In genomic region chr2:65189346-65189745, GRCm38 (mm10) we compare ENCODE assay signal across 8 mouse cellular contexts. TPM values are rescaled to one million over a fixed set of nuclear protein-coding genes. Genes with fewer than 3 reads are reported as not detected.
A peak's percentile ranks its signal among the peaks of the same experiment; 100 is the strongest.
DNase-seq lines count a peak whose midpoint lies in the region; ATAC-seq and TF ChIP-seq lines count a peak whose summit lies in the region.

No protein-coding gene starts in this region.

- no peaks in the 10 kb centered on the region for H3K9me3 ChIP-seq in embryonic facial prominence, embryonic 11.5 days (replicated peaks; ENCODE audit: control insufficient read depth, low read length)
- no peaks in the 10 kb centered on the region for H3K9me3 ChIP-seq in liver, postnatal 0 days (ENCODE audit: low read length)
- no peaks in the 10 kb centered on the region for H3K9me3 ChIP-seq in stomach, embryonic 15.5 days

- H3K27me3 ChIP-seq in embryonic facial prominence, embryonic 11.5 days (ENCODE audit: control insufficient read depth, insufficient read depth, low read length): no peaks in the 10 kb centered on the region
- H3K27me3 ChIP-seq in liver, postnatal 0 days (ENCODE audit: insufficient read depth, low read length): no peaks in the 10 kb centered on the region
- no peaks in the 10 kb centered on the region for H3K27me3 ChIP-seq in stomach, embryonic 15.5 days (replicated peaks)

- H3K27ac ChIP-seq in embryonic facial prominence, embryonic 11.5 days (replicated peaks; ENCODE audit: low read depth, low read length): no peak overlapping the region
- peak overlapping the region; percentile 59; the same call in 1 of the 2 replicates for H3K27ac ChIP-seq in liver, postnatal 0 days (ENCODE audit: low read depth)
- H3K27ac ChIP-seq in stomach, embryonic 15.5 days: peak overlapping the region; percentile 5; the same call in 1 of the 2 replicates

- peak; percentile 83 for ATAC-seq in CD4-positive, CD25-positive, alpha-beta regulatory T cell, adult 4 months
- no peak for ATAC-seq in embryonic facial prominence, embryonic 11.5 days (replicated peaks; ENCODE audit: insufficient number of reproducible peaks, low FRiP score, low TSS enrichment, low read depth)
- peak; percentile 89 for ATAC-seq in inflammation-experienced regulatory T-cells, adult 6 months
- ATAC-seq in liver, postnatal 0 days: peak; percentile 59
- peak; percentile 53; the same call in 1 of the 2 replicates for ATAC-seq in stomach, embryonic 15.5 days (ENCODE audit: insufficient read depth, low FRiP score, low read depth)

- TF ChIP-seq CTCF in liver, postnatal 0 days (IDR thresholded peaks at IDR 0.05; ENCODE audit: low read depth): no peak

- no peak overlapping the region for H3K4me2 ChIP-seq in embryonic facial prominence, embryonic 11.5 days (ENCODE audit: low read depth, low read length)
- H3K4me2 ChIP-seq in liver, postnatal 0 days (ENCODE audit: low read depth, low read length): peak overlapping the region; percentile 20; the same call in 1 of the 2 replicates
- no peak overlapping the region for H3K4me2 ChIP-seq in stomach, embryonic 15.5 days

- H3K4me3 ChIP-seq in embryonic facial prominence, embryonic 11.5 days (ENCODE audit: low read depth, low read length): no peak overlapping the region
- no peak overlapping the region for H3K4me3 ChIP-seq in liver, postnatal 0 days (ENCODE audit: low read depth, low read length)
- H3K4me3 ChIP-seq in stomach, embryonic 15.5 days (replicated peaks): no peak overlapping the region

- no peaks in the 10 kb centered on the region for H3K36me3 ChIP-seq in embryonic facial prominence, embryonic 11.5 days (replicated peaks; ENCODE audit: control insufficient read depth, insufficient read depth, low read depth, low read length)
- H3K36me3 ChIP-seq in liver, postnatal 0 days (replicated peaks; ENCODE audit: insufficient read depth, low read length): no peaks in the 10 kb centered on the region
- H3K36me3 ChIP-seq in stomach, embryonic 15.5 days: no peaks in the 10 kb centered on the region

- no peaks in the 10 kb centered on the region for H3K4me1 ChIP-seq in embryonic facial prominence, embryonic 11.5 days (ENCODE audit: control insufficient read depth, insufficient read depth, low read length)
- H3K4me1 ChIP-seq in liver, postnatal 0 days (ENCODE audit: insufficient read depth): peaks cover 37% of the 10 kb centered on the region
- H3K4me1 ChIP-seq in stomach, embryonic 15.5 days: peaks cover 3% of the 10 kb centered on the region

- no peak overlapping the region for H3K9ac ChIP-seq in embryonic facial prominence, embryonic 11.5 days (replicated peaks; ENCODE audit: low read length)
- H3K9ac ChIP-seq in liver, postnatal 0 days (replicated peaks): no peak overlapping the region
- H3K9ac ChIP-seq in stomach, embryonic 15.5 days: no peak overlapping the region

- WGBS in embryonic facial prominence, embryonic 11.5 days: 57% methylated on average over 7 of the region's 7 CpGs
- 16% methylated on average over 7 of the region's 7 CpGs for WGBS in liver, postnatal 0 days (ENCODE audit: insufficient replicate concordance)
- 54% methylated on average over 7 of the region's 7 CpGs for WGBS in stomach, embryonic 15.5 days

- DNase-seq in embryonic facial prominence, embryonic 11.5 days (ENCODE audit: low spot score): peak; percentile 21
- DNase-seq in liver, postnatal 0 days: peak; percentile 38
- DNase-seq in cerebellum, adult 11 months: no peak
- DNase-seq in layer of hippocampus, adult 8-10 months (ENCODE audit: low spot score in 2 of 2): no peak
- no peak for DNase-seq in cerebellum, adult 9-10 months

- TF ChIP-seq EP300 in liver, postnatal 0 days (IDR thresholded peaks at IDR 0.05; ENCODE audit: low read depth): no peak

RNA-seq across cellular contexts. Expression of gene Cobll1, which starts 49.9 kb away (rescaled TPM):
- 1 to 10 TPM; 2.7 to 4.6 TPM for polyA plus RNA-seq in CD4-positive, CD25-positive, alpha-beta regulatory T cell, adult 4 months (2017; shearing (Covaris generic))
- 2.2 and 2.4 TPM in 2 replicates for polyA plus RNA-seq in embryonic facial prominence, embryonic 11.5 days (2014; fragmentation: Nextera tagmentation; extraction: Ambion mirVana)
- 1 to 10 TPM; 3.6 to 8.8 (median 3.6) TPM for polyA plus RNA-seq in inflammation-experienced regulatory T-cells, adult 6 months (2017; shearing (Covaris generic))
- 6.7 and 7.0 TPM in 2 replicates for polyA plus RNA-seq in liver, postnatal 0 days (2015; fragmentation: Nextera tagmentation; extraction: Ambion mirVana)
- polyA plus RNA-seq in stomach, embryonic 15.5 days (2015; fragmentation: Nextera tagmentation; extraction: Ambion mirVana): 14.3 and 16.2 TPM in 2 replicates
- 10 to 100 TPM; 10.6 to 12.1 (median 10.7) TPM for total RNA-seq in layer of hippocampus, adult 8-10 months (2022)

Comparison
In these comparisons a context has a peak if more than half of its experiments do, and no peak if none do; other contexts are left out.
1. DNase-seq: peak in embryonic facial prominence, embryonic 11.5 days (single experiment) and liver, postnatal 0 days (single experiment); none in cerebellum, adult 11 months (single experiment), layer of hippocampus, adult 8-10 months (0 of 2) and cerebellum, adult 9-10 months (single experiment).